Mouse (Mus musculus) 3T3-L1 (cell line): ENCODE measurements around the gene Mettl13.

Experiments used
- DNase-seq: peaks from one replicate; pipeline ENCODE4 v3.0.0-alpha.2; 2015; ENCODE audit warnings: low read depth, low spot score

Gene Mettl13

GRCm38 (mm10) chr1:162532330-162532729 lies 16.0 kb downstream of the Mettl13 start:
- DNase-seq: peak; percentile 26

- DNase-seq: peak; percentile 15
Measured at GRCm38 (mm10) chr1:162531584-162531983, 16.8 kb downstream of the Mettl13 start.

- no peak for DNase-seq
Measured at GRCm38 (mm10) chr1:162530666-162531065, 17.7 kb downstream of the Mettl13 start.

GRCm38 (mm10) chr1:162529651-162530050 lies 18.7 kb downstream of the Mettl13 start:
- DNase-seq: peak; percentile 6

GRCm38 (mm10) chr1:162515116-162515515 lies 33.2 kb downstream of the Mettl13 start:
- DNase-seq: no peak

GRCm38 (mm10) chr1:162510013-162510356 lies 38.4 kb downstream of the Mettl13 start:
- no peak for DNase-seq

- DNase-seq: peak; percentile 97
Measured at GRCm38 (mm10) chr1:162509329-162510012, 38.9 kb downstream of the Mettl13 start.

GRCm38 (mm10) chr1:162508211-162509005 lies 39.9 kb downstream of the Mettl13 start:
- DNase-seq: peak; percentile 34

GRCm38 (mm10) chr1:162506516-162506915 lies 41.8 kb downstream of the Mettl13 start:
- peak; percentile 64 for DNase-seq

GRCm38 (mm10) chr1:162505649-162506048 lies 42.7 kb downstream of the Mettl13 start:
- DNase-seq: no peak
